Mouse (Mus musculus): ENCODE data around the gene Slc30a1.

The Slc30a1 gene

DNA sequence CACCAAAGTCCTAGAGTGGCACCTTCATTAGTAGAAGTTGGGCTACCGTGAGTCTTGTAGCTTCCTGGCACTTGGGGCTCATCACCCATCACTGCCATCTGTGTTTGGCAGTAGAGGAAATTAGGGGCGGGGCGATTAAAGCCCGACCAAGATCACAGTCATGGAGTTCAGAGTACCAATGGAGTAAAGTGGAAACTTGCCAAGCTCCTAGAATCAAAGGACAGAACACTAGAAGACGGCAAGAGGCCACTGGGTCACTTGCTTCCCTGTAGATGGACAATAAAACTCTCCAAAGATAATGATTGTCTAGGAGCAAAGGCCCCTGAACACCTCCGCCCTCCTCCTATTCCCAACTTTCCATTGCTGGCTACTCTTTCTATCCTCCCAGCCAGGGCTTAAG, 14.7 kb upstream of the Slc30a1 start:
- in situ Hi-C loops (cut with MboI; ENCODE audit: low pct_unique_long_range_greater_than_20kb in 1 of 2, low sequenced_read_pairs in 2 of 2, unreplicated experiment in 1 of 2) = no loop called here

DNA sequence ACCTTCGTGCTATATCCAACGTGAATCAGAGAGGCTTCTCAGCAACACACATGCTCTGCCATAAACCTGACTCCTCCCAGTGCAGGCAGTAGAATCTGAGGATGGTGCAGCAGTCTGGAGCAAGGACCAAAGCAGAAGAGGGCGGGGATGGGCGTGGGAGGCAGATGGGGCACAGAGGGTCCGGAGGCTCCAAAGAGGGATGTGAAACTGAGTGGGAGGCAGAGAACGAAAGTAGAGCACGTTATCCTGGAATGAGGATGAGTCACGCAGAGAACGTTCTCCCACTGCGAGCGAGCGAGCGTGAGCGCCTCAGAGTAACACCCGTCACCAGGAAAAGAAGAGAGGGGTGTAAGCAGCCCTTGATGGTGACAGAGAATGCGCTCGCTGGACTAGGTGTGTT, 12.2 kb upstream of the Slc30a1 start:
- in situ Hi-C loops (cut with MboI; ENCODE audit: low pct_unique_long_range_greater_than_20kb in 1 of 2, low sequenced_read_pairs in 2 of 2, unreplicated experiment in 1 of 2) = no loop called here

DNA sequence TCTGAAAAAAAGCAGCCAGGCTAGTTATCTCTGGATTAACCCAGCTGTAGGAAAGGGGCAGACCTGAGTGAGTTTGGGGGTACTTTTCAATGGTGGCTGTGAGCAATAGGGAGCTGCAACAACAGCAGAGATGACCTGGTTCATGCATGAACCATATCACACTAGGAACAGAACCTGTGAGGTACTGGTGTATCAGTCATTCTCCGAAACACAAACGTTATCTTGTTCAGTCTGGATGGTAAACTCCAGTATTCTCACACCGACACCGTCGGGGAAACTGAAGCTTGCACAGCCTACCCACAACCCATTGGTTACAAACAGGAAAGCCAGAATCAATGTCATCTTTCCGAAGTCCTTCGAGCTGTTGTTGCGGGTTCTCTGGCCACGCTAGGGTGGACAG, 11.7 kb upstream of the Slc30a1 start:
- in situ Hi-C loops (cut with MboI; ENCODE audit: low pct_unique_long_range_greater_than_20kb in 1 of 2, low sequenced_read_pairs in 2 of 2, unreplicated experiment in 1 of 2) = no loop called here

DNA sequence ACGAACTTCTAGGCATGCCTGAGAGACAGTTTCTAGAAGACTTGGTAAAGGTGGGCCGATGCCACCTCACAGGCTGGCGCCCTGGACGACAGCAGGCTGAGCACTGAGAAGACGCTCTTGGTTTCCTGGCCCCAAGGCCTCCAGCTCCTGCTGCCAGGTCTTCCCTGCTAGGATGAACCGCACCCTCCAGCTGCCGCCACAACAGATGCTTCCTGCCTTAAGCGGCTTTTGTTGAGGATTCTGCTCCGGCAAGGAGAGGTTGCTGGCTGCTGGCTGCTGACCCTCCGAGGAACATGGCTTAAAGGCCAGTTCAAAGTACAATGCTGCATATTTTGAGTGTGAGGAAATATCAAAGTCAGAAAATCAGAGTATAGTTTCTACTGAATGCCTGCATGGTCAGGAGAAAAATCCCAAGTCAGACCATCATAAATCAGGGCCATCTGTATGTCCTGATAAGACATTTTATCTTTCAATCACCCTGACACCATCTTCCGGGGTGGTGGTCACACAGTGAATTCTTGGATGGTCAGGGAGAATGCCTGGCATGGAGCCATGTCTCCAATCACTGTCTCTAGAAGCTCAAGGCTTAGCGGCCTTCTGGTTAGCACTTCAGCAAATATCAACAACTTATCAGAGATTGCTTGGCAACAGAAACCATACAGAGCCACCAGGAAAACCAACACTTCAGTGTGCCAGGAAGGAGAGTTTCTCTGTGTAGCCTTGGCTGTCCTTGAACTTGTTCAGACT, 9.6 kb upstream of the Slc30a1 start:
- in situ Hi-C loops (cut with MboI; ENCODE audit: low pct_unique_long_range_greater_than_20kb in 1 of 2, low sequenced_read_pairs in 2 of 2, unreplicated experiment in 1 of 2) = no loop called here

DNA sequence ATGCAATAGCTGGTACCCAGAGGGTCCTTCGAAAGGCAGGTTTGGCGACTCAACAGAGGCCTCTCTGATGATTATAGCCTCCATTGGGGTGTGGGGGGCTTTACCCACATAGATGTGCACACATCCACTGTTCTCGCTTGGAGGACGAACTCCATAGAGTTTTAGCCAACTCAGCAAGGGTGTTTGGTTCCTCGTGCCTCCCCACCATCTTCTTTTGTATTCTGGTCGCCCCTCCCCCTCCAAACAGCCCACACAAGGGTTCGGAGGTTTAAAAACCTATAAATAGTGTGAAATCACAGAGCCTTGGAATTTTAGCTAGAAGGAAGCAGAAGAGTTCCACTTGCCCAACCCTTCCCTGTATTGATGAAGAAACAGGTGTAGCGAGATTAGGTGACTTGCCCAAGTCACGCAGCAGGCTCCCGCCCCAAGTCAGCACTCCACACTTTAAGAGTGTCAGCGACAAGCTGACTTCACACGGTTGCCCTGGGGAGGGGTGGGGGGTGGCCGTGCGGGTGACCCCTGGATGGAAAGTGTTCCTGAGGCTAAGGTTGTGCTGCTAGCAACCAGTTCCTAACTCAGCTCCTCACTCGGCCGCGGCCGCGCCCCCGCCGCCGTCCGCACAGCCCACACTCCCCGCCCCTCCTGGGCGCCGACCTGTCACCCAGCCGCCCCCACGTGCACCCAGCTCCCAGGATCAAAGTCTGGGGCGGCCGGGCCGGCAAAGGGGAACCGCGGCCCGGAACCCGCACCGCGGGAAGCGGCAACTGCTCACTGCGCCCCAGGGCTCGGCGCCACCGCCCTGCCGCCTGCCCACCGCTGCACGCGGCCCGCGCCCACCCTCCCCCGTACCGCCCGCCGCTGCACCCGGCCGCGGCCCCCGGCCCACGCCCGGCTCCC, 682 bp upstream of the Slc30a1 start:
- in situ Hi-C loops (cut with MboI; ENCODE audit: low pct_unique_long_range_greater_than_20kb in 1 of 2, low sequenced_read_pairs in 2 of 2, unreplicated experiment in 1 of 2) = loop anchor here in 1 of 2 experiments (10.0 kb wide), 1 partner anchor 61 kb away; no protein-coding TSS in a partner anchor

DNA sequence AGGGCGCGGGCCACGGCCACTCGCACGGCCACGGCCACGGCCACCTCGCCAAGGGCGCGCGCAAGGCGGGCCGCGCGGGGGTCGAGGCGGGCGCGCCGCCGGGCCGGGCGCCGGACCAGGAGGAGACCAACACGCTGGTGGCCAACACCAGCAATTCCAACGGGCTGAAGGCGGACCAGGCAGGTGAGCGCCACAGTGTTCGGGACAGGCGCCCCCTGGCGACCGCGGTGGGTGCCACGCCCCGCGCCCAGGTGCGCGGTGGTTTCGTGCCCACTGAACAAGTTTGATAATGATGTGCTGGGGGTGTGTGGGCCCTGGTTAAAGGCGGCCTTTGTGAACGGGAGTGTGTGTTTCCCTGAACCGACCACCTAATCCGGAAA, 854 bp downstream of the Slc30a1 start:
- in situ Hi-C loops (cut with MboI; ENCODE audit: low pct_unique_long_range_greater_than_20kb in 1 of 2, low sequenced_read_pairs in 2 of 2, unreplicated experiment in 1 of 2) = loop anchor here in 1 of 2 experiments (10.0 kb wide), 1 partner anchor 63 kb away; no protein-coding TSS in a partner anchor

DNA sequence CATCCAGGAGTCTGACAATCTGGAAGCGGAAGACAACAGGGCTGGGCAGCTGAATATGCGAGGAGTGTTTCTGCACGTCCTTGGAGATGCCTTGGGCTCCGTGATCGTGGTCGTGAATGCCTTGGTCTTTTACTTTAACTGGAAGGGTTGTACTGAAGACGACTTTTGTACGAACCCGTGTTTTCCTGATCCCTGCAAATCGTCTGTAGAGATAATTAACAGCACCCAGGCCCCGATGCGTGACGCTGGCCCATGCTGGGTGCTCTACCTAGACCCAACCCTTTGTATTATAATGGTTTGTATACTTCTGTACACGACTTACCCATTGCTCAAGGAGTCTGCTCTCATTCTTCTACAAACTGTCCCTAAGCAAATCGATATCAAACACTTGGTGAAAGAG, 2.3 kb downstream of the Slc30a1 start:
- in situ Hi-C loops (cut with MboI; ENCODE audit: low pct_unique_long_range_greater_than_20kb in 1 of 2, low sequenced_read_pairs in 2 of 2, unreplicated experiment in 1 of 2) = loop anchor here in 1 of 2 experiments (10.0 kb wide), 1 partner anchor 64 kb away; no protein-coding TSS in a partner anchor

DNA sequence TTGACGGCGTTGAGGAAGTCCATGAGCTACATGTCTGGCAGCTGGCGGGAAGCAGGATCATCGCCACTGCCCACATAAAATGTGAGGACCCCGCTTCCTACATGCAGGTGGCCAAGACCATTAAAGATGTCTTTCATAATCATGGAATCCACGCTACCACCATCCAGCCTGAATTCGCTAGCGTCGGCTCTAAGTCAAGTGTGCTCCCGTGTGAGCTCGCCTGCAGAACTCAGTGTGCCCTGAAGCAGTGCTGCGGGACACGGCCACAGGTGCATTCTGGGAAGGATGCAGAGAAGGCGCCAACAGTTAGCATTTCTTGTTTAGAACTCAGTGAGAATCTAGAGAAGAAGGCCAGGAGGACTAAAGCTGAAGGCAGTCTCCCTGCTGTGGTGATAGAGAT, 2.7 kb downstream of the Slc30a1 start:
- in situ Hi-C loops (cut with MboI; ENCODE audit: low pct_unique_long_range_greater_than_20kb in 1 of 2, low sequenced_read_pairs in 2 of 2, unreplicated experiment in 1 of 2) = loop anchor here in 1 of 2 experiments (10.0 kb wide), 1 partner anchor 65 kb away; no protein-coding TSS in a partner anchor

DNA sequence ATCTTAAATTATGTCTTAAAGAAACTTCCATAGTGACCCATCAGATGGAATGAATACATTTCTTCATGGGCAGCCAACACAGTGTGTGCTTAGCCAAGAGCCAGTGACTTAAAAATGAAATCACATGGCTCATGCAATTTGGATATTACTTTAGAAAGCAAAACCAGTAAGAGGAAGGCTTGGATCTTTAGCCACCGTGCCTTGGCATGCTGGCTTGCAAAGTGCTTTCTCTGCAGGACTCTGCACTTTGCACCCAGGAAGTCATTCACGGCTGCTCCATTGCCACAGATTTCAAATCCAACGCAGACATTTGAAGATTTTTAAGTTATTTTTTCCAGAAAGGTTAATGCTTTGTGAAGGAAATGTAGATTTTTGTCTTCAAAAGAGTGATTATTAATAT, 4.1 kb downstream of the Slc30a1 start:
- in situ Hi-C loops (cut with MboI; ENCODE audit: low pct_unique_long_range_greater_than_20kb in 1 of 2, low sequenced_read_pairs in 2 of 2, unreplicated experiment in 1 of 2) = no loop called here

DNA sequence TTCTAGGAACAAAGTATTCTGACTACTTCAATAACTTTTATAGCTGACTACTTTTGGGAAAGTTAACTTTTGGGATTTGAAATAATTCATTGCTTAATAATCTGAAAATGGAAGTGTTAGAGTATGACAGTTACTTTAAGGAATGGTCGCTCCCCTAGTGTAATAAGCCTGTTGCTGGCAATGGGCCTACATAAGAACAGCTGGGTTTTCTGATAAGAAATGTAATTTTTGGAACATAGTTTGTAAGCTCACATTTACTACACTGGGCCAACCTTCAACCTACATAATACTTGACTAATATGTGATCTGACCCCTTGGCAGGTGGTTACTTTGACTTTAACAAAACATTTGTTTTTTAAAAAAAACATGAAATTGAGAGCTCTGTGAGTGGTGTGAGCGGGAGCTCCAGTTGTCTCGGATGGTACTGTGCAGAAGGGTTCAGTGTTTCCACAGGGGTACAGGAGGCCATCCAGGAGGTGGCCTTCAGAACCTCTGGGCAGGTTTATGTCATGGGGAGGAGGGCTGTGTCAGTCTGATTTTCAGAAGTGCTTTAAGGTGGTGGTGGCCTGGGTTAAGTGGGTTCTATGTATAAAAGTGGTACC, 4.6 kb downstream of the Slc30a1 start:
- in situ Hi-C loops (cut with MboI; ENCODE audit: low pct_unique_long_range_greater_than_20kb in 1 of 2, low sequenced_read_pairs in 2 of 2, unreplicated experiment in 1 of 2) = no loop called here

DNA sequence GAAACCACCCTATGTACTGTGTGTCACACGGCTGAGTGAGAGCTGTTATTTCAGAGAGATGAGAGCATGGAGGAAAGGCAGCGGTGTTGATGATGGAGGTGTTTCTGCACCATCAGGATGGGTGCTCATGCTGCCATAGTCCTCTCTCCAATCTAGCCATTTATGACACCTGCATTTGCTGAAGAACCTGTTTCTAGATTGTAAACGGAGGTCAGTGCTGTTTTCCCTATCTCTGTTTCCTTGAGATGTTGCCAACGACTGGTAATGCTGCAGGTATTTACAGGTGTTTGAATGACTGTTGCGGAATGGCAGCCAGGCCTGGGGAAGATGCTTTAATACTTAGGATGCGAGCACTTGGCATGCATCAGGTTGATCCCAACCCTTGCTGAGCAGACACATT, 8.1 kb downstream of the Slc30a1 start:
- in situ Hi-C loops (cut with MboI; ENCODE audit: low pct_unique_long_range_greater_than_20kb in 1 of 2, low sequenced_read_pairs in 2 of 2, unreplicated experiment in 1 of 2) = no loop called here

DNA sequence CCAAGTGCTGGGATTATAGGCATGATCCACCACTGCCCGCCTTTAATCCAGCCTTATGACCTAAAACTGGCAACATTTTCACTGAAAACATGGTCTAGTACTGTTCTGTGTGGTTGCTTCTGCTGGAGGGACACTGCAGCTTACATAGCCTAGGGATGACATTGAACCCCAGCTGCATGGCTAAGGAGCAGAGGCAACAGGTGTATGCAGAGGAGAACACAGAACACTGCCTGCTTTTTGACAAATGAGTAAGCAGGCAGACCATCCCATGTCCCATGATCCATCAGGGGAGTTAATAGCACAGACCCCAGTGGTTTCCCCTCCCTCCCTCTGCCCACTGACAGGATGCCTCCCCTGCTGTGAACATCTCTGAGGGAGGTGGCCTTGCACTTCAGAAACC, 9.0 kb downstream of the Slc30a1 start:
- in situ Hi-C loops (cut with MboI; ENCODE audit: low pct_unique_long_range_greater_than_20kb in 1 of 2, low sequenced_read_pairs in 2 of 2, unreplicated experiment in 1 of 2) = no loop called here

DNA sequence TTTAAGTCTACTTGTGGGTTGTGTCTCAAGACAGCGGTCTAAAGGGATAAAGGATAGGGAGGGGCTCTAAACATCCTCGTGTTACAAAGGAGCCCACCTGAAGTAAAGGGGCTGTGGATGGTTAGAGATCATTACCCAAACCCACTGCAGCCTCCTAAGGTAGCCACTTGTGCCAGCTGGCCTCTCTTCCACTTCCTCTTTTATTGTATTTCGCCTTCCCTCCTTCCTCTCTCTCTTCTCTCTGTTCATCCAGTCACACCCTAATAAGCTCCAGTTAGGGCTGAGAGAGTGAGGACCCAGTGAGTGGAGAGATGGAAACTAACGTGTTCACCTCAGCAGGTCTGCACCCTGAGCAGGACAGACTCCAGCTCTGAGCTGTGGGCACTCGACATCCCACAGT, 10.3 kb downstream of the Slc30a1 start:
- in situ Hi-C loops (cut with MboI; ENCODE audit: low pct_unique_long_range_greater_than_20kb in 1 of 2, low sequenced_read_pairs in 2 of 2, unreplicated experiment in 1 of 2) = no loop called here

DNA sequence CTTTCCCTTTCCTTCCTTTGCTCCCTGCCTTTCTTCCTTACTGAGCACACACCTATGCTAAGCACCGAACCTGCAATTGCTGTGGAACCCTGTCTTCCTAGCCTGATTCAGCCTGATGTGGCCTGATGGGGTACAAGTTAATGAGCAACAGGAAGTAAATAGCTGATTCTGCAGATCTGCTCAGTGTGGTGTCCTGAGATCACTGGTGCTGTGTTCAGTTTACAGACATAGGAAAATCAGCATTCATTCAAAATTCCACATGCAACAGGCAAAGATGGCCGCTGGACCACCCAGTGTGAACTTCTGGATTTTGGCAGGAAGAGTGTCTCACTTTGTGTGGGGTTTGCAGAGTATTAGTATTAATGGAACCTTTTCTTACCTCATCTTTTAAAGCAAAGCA, 12.8 kb downstream of the Slc30a1 start:
- in situ Hi-C loops (cut with MboI; ENCODE audit: low pct_unique_long_range_greater_than_20kb in 1 of 2, low sequenced_read_pairs in 2 of 2, unreplicated experiment in 1 of 2) = no loop called here

DNA sequence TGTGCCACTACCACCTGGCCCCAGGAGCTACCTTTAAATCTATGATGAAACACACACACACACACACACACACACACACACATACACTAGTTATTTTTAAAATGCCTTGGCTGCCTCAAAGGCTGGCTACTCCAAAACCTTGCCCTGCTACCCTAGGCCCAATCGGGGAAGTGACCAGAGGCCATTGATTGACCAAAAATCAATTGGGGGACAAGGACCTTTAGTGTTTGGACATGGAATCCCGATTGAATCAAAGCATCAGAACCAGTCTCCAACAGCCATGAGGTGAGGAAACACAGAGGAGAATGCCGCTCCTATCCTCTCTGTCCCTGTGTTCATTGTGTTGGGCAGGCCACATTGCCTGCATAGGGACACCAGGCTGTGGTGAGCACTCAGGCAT, 15.1 kb downstream of the Slc30a1 start:
- in situ Hi-C loops (cut with MboI; ENCODE audit: low pct_unique_long_range_greater_than_20kb in 1 of 2, low sequenced_read_pairs in 2 of 2, unreplicated experiment in 1 of 2) = no loop called here

DNA sequence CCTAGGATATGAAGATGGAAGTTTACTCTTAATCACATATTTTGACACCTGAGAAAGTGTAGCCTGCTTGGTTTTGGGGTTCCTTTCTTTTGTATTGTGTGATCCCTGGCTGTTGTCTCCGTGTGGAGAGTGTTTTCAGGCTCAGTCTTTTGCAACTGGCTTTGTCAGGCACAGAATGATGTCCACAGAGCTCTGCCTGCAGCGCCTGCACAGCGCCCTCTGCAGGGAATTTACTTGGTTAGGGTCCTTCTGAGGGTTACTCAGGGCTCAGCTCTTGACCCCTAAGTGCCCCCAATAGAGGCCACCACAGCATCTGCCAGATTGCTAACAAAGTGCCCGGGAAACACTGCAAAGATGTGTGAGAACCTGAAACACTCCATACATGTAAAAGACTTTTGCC, 18.9 kb downstream of the Slc30a1 start:
- in situ Hi-C loops (cut with MboI; ENCODE audit: low pct_unique_long_range_greater_than_20kb in 1 of 2, low sequenced_read_pairs in 2 of 2, unreplicated experiment in 1 of 2) = no loop called here

DNA sequence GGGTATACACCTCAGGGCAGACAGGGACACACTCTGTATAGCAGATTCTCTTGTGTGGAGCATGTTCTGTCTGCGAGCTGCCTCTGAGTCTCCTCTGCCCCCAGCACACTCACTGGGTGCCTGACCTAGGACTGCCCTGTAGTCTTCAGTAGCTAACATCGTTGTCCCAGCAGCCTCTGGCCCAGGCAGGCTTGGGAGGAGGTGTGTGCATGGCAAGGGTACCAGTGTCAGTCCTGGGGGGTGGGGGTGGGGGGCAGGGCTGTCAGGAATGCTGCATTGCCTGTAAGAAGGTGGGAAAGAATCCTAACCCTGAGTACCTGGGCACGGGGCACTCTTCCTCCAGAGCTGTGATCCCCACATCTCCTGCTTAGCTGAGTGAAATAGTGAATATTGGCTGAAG, 20.1 kb downstream of the Slc30a1 start:
- in situ Hi-C loops (cut with MboI; ENCODE audit: low pct_unique_long_range_greater_than_20kb in 1 of 2, low sequenced_read_pairs in 2 of 2, unreplicated experiment in 1 of 2) = no loop called here

DNA sequence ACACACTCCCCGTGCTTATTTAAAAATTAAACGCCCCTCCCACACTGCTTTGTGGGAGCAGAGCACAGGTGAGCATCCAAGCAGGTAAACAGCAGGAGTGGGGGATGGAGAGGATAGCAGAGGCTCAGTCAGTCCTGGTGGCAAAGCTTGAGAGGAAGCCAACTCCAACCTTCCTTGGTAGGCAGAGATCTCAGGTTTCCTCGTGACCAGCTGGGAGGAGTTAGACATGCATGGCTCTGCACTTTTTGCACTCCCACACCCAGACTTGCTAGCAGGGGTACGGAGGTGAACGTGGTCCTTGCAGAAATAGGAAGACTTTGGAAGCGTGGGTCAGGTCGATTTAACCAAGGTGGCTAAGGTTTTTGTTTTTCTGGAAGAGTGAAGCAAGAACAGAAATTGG, 21.8 kb downstream of the Slc30a1 start:
- in situ Hi-C loops (cut with MboI; ENCODE audit: low pct_unique_long_range_greater_than_20kb in 1 of 2, low sequenced_read_pairs in 2 of 2, unreplicated experiment in 1 of 2) = no loop called here

DNA sequence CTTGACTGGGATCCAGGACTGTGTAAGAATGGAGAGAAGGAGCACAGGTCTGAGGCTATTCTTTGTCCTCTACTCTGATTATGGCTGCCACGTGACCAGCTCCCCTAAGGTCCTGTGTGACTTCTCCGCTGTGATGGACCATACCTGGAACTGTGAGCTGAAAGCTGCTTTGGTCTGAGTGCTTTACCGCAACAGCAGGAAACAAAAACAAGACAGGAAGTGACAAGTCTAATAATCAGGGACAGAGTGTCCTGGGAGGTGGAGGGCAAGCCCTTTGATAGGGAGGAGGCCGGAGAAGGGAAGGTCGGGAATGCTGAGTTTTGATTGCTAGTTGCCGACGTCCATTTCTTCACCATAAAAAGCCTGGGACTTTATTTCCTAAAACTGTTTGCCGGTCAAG, 22.5 kb downstream of the Slc30a1 start:
- in situ Hi-C loops (cut with MboI; ENCODE audit: low pct_unique_long_range_greater_than_20kb in 1 of 2, low sequenced_read_pairs in 2 of 2, unreplicated experiment in 1 of 2) = no loop called here
